15 mouse cellular contexts compared by ENCODE assay signal in genomic region chr7:80837736-80838135, GRCm38 (mm10). TPM values are rescaled to one million over a fixed set of nuclear protein-coding genes. Genes with fewer than 3 reads are reported as not detected.
DNase-seq lines count a peak whose midpoint lies in the region; ATAC-seq and TF ChIP-seq lines count a peak whose summit lies in the region.
"Had no signal": no experiment of that assay in that cellular context is flagged by ENCODE, and none has a peak within 500 bp of the region (broad histone marks: within the 10 kb centered on the region; RNA-seq: fewer than 3 reads in every experiment).

No protein-coding gene starts in this region.

- H3K9me3 ChIP-seq in kidney, embryonic 14.5 days (ENCODE audit: control insufficient read depth, low read length): no peaks in the 10 kb centered on the region
- H3K9me3 ChIP-seq in E14TG2a.4 (ENCODE audit: low read length): no peaks in the 10 kb centered on the region
- no peaks in the 10 kb centered on the region for H3K9me3 ChIP-seq in forebrain, embryonic 11.5 days (ENCODE audit: control insufficient read depth, low read length)
- H3K9me3 ChIP-seq: forebrain, embryonic 12.5 days; heart, embryonic 15.5 days; limb, embryonic 10.5 days; midbrain, embryonic 15.5 days; neural tube, embryonic 13.5 days had no signal

- peak; percentile 39 for DNase-seq in kidney, adult 11 months
- peak; percentile 64 for DNase-seq in adrenal gland, postnatal 14 days
- DNase-seq in kidney, postnatal 25 days: peak; percentile 66 to 67
- no peak for DNase-seq in cerebellum, postnatal 4 days (ENCODE audit: low spot score in 2 of 2)
- DNase-seq in forebrain, embryonic 11.5 days (ENCODE audit: low spot score): no peak
- DNase-seq: cerebellum, adult 11-12 months; thymus, postnatal 25 days had no signal

- H3K27me3 ChIP-seq in kidney, embryonic 14.5 days (ENCODE audit: control insufficient read depth, insufficient read depth, low read length): no peaks in the 10 kb centered on the region
- H3K27me3 ChIP-seq in E14TG2a.4 (ENCODE audit: insufficient read depth, low read length): 0 out of 2 replicates have a peak, but pooled peaks cover 3% of the 10 kb centered on the region
- H3K27me3 ChIP-seq in forebrain, embryonic 11.5 days (ENCODE audit: control insufficient read depth, insufficient read depth, low read length): no peaks in the 10 kb centered on the region
- H3K27me3 ChIP-seq: forebrain, embryonic 12.5 days; heart, embryonic 15.5 days; midbrain, embryonic 15.5 days; neural tube, embryonic 13.5 days had no signal

- no peak overlapping the region for H3K27ac ChIP-seq in kidney, embryonic 14.5 days (ENCODE audit: low read depth, low read length)
- no peak overlapping the region for H3K27ac ChIP-seq in forebrain, embryonic 11.5 days (ENCODE audit: low read depth, low read length)
- H3K27ac ChIP-seq: forebrain, embryonic 12.5 days; heart, embryonic 15.5 days; limb, embryonic 10.5 days; midbrain, embryonic 15.5 days; neural tube, embryonic 13.5 days had no signal

- no peaks in the 10 kb centered on the region for H3K36me3 ChIP-seq in kidney, embryonic 14.5 days (ENCODE audit: control insufficient read depth, insufficient read depth, low read length)
- H3K36me3 ChIP-seq in E14TG2a.4 (ENCODE audit: insufficient read depth, low read length): no peaks in the 10 kb centered on the region
- H3K36me3 ChIP-seq in forebrain, embryonic 11.5 days (ENCODE audit: control insufficient read depth, insufficient read depth, low read length): no peaks in the 10 kb centered on the region
- H3K36me3 ChIP-seq: forebrain, embryonic 12.5 days; heart, embryonic 15.5 days; limb, embryonic 10.5 days; midbrain, embryonic 15.5 days; neural tube, embryonic 13.5 days had no signal

- no peak for TF ChIP-seq CTCF in E14TG2a.4 (conservative IDR thresholded peaks at IDR 0.05; ENCODE audit: low read length)

- no peak overlapping the region; the same call in 1 of the 2 replicates for H3K9ac ChIP-seq in kidney, embryonic 14.5 days (ENCODE audit: low read depth, low read length)
- H3K9ac ChIP-seq in forebrain, embryonic 11.5 days (ENCODE audit: low read length): no peak overlapping the region
- H3K9ac ChIP-seq: forebrain, embryonic 12.5 days; heart, embryonic 15.5 days; midbrain, embryonic 15.5 days; neural tube, embryonic 13.5 days had no signal

- H3K4me1 ChIP-seq in kidney, embryonic 14.5 days (ENCODE audit: control insufficient read depth, insufficient read depth, low read length): 0 out of 2 replicates have a peak, but pooled peaks cover 5% of the 10 kb centered on the region
- H3K4me1 ChIP-seq in E14TG2a.4 (replicated peaks; ENCODE audit: low read depth, low read length): peaks cover 55% of the 10 kb centered on the region
- no peaks in the 10 kb centered on the region for H3K4me1 ChIP-seq in forebrain, embryonic 11.5 days (replicated peaks; ENCODE audit: control insufficient read depth, insufficient read depth, low read length)

- 44% methylated on average over 9 of the region's 9 CpGs for WGBS in kidney, embryonic 14.5 days
- 57% methylated on average over 9 of the region's 9 CpGs for WGBS in forebrain, embryonic 11.5 days

- H3K4me3 ChIP-seq in kidney, embryonic 14.5 days (ENCODE audit: low read length): no peak overlapping the region
- H3K4me3 ChIP-seq in E14TG2a.4 (replicated peaks; ENCODE audit: low read length): 0 out of 2 replicates have a peak overlapping the region, but pooled peaks have one; percentile 0
- no peak overlapping the region for H3K4me3 ChIP-seq in forebrain, embryonic 11.5 days (ENCODE audit: low read depth, low read length)
- H3K4me3 ChIP-seq: forebrain, embryonic 12.5 days; heart, embryonic 15.5 days; limb, embryonic 10.5 days; midbrain, embryonic 15.5 days; neural tube, embryonic 13.5 days had no signal

- ATAC-seq in kidney, embryonic 14.5 days (ENCODE audit: low FRiP score, low TSS enrichment): no peak
- no peak for ATAC-seq in forebrain, embryonic 11.5 days (replicated peaks; ENCODE audit: low FRiP score)
- ATAC-seq: hindbrain, embryonic 16.5 days; midbrain, embryonic 15.5 days had no signal

- H3K4me2 ChIP-seq in kidney, embryonic 14.5 days (replicated peaks; ENCODE audit: low read depth, low read length): no peak overlapping the region
- no peak overlapping the region for H3K4me2 ChIP-seq in forebrain, embryonic 11.5 days (ENCODE audit: low read depth, low read length, severe bottlenecking)
- H3K4me2 ChIP-seq: forebrain, embryonic 12.5 days; heart, embryonic 15.5 days; midbrain, embryonic 15.5 days; neural tube, embryonic 13.5 days had no signal

RNA-seq across cellular contexts. Expression of gene Iqgap1, which starts 12.0 kb away (rescaled TPM):
- 61.0 and 110 TPM in 2 replicates for polyA plus RNA-seq in kidney, embryonic 14.5 days (2014; fragmentation: Nextera tagmentation; extraction: Ambion mirVana)
- 70.0 and 95.3 TPM in 2 replicates for total RNA-seq in adrenal gland, postnatal 14 days (2021)
- polyA plus RNA-seq in forebrain, embryonic 11.5 days (2014; fragmentation: Nextera tagmentation; extraction: Ambion mirVana): 28.0 and 29.1 TPM in 2 replicates

RNA-seq across cellular contexts. Expression of gene Zscan2, which starts 23.0 kb away (rescaled TPM):
- 2.8 and 4.0 TPM in 2 replicates for polyA plus RNA-seq in kidney, embryonic 14.5 days (2014; fragmentation: Nextera tagmentation; extraction: Ambion mirVana)
- total RNA-seq in adrenal gland, postnatal 14 days (2021): 4.9 and 8.3 TPM in 2 replicates
- 3.3 and 3.8 TPM in 2 replicates for polyA plus RNA-seq in forebrain, embryonic 11.5 days (2014; fragmentation: Nextera tagmentation; extraction: Ambion mirVana)

Comparison
In these comparisons a context has a peak if more than half of its experiments do, and no peak if none do; other contexts are left out.
1. DNase-seq: peak in kidney, adult 11 months (single experiment), adrenal gland, postnatal 14 days (single experiment) and kidney, postnatal 25 days (2 of 2); none in cerebellum, postnatal 4 days (0 of 2) and forebrain, embryonic 11.5 days (single experiment).